Mouse (Mus musculus): ENCODE data around the gene Lrrc8b. TPM values are rescaled to one million over a fixed set of nuclear protein-coding genes. Genes with fewer than 3 reads are reported as not detected.

Gene Lrrc8b
- total and polyA plus RNA-seq, 3 experiments, result 7.4 to 14.0 TPM; not detected in 1

- no peak for DNase-seq (ENCODE audit: low read depth, low spot score)
- Histone ChIP-seq H3K4me1 (ENCODE audit: control insufficient read depth in 1 of 2, insufficient read depth in 2 of 2, low read length in 2 of 2) (peaks cover 2 to 10% of the 10 kb centered on the region in 2 experiments), H3K9ac (ENCODE audit: control insufficient read depth, low read depth, low read length, poor library complexity, severe bottlenecking) (no peak overlapping the region), H3K79me2 (ENCODE audit: control insufficient read depth, insufficient read depth, low read length, poor library complexity) (peaks cover 9% of the 10 kb centered on the region), H3K36me3 (ENCODE audit: control insufficient read depth in 1 of 2, insufficient read depth in 2 of 2, low read length in 2 of 2) (peaks cover 0 to 10% of the 10 kb centered on the region in 2 experiments; a peak in 2 of 4 replicates), H3K4me3 (ENCODE audit: control insufficient read depth in 1 of 2, insufficient read depth in 1 of 2, low read depth in 2 of 2, low read length in 2 of 2) (no peak overlapping the region), H3K27me3 (ENCODE audit: control insufficient read depth in 1 of 2, insufficient read depth in 2 of 2, low read length in 2 of 2) (no peaks in the 10 kb centered on the region), H3K27ac (ENCODE audit: control insufficient read depth, low read depth, low read length) (no peak overlapping the region), H3K9me3 (replicated peaks; ENCODE audit: insufficient read depth, low read length) (no peaks in the 10 kb centered on the region)
- TF ChIP-seq ETS1 (IDR thresholded peaks at IDR 0.05; ENCODE audit: low read depth, low read length) (no peak), SIN3A (IDR thresholded peaks at IDR 0.05; ENCODE audit: low read length) (no peak), MAZ (IDR thresholded peaks at IDR 0.05; ENCODE audit: low read depth, low read length) (no peak), KAT2A (conservative IDR thresholded peaks at IDR 0.05; ENCODE audit: low read depth, low read length) (no peak), TCF12 (IDR thresholded peaks at IDR 0.05; ENCODE audit: low read depth, low read length) (no peak), TAL1 (IDR thresholded peaks at IDR 0.05; ENCODE audit: low read length) (no peak), USF2 (IDR thresholded peaks at IDR 0.05; ENCODE audit: borderline replicate concordance in 1 of 2, insufficient read depth in 1 of 2, low read depth in 1 of 2, low read length in 2 of 2) (no peak), GATA1 (IDR thresholded peaks at IDR 0.05; ENCODE audit: low read depth, low read length) (no peak)
Observed at GRCm38 (mm10) chr5:105418851-105419250, 3.3 kb downstream of the Lrrc8b start.

- H3K9me3 ChIP-seq (replicated peaks; ENCODE audit: insufficient read depth, low read length), result no peaks in the 10 kb centered on the region
- H3K4me1 ChIP-seq (ENCODE audit: control insufficient read depth in 1 of 2, insufficient read depth in 2 of 2, low read length in 2 of 2), result no peaks in the 10 kb centered on the region; a peak in 2 of 4 replicates
- no peak overlapping the region for H3K9ac ChIP-seq (ENCODE audit: control insufficient read depth, low read depth, low read length, poor library complexity, severe bottlenecking)
- TF ChIP-seq MEF2A (IDR thresholded peaks at IDR 0.05; ENCODE audit: extremely low read depth, insufficient replicate concordance, low read depth, low read length, poor library complexity, severe bottlenecking), result no peak
- no peak for TF ChIP-seq MAZ (IDR thresholded peaks at IDR 0.05; ENCODE audit: low read depth, low read length)
- no peak for TF ChIP-seq POLR2AphosphoS5 (IDR thresholded peaks at IDR 0.05; ENCODE audit: borderline replicate concordance, low read depth, low read length)
- peaks cover 3% of the 10 kb centered on the region; the same call in 1 of the 2 replicates for H3K79me2 ChIP-seq (ENCODE audit: control insufficient read depth, insufficient read depth, low read length, poor library complexity)
- peaks cover 0 to 5% of the 10 kb centered on the region in 2 experiments; a peak in 1 of 4 replicates for H3K36me3 ChIP-seq (ENCODE audit: control insufficient read depth in 1 of 2, insufficient read depth in 2 of 2, low read length in 2 of 2)
- DNase-seq (ENCODE audit: low read depth, low spot score), result no peak
- no peaks in the 10 kb centered on the region for H3K27me3 ChIP-seq (ENCODE audit: control insufficient read depth in 1 of 2, insufficient read depth in 2 of 2, low read length in 2 of 2)
- no peak overlapping the region for H3K27ac ChIP-seq (ENCODE audit: control insufficient read depth, low read depth, low read length)
- no peak overlapping the region for H3K4me3 ChIP-seq (ENCODE audit: control insufficient read depth in 1 of 2, insufficient read depth in 1 of 2, low read depth in 2 of 2, low read length in 2 of 2)
Observed at GRCm38 (mm10) chr5:105425587-105425986, 10.0 kb downstream of the Lrrc8b start.

GRCm38 (mm10) chr5:105427326-105427725 is 11.8 kb downstream of the Lrrc8b start:
- peaks cover 0 to 5% of the 10 kb centered on the region in 2 experiments; a peak in 1 of 4 replicates for H3K36me3 ChIP-seq (ENCODE audit: control insufficient read depth in 1 of 2, insufficient read depth in 2 of 2, low read length in 2 of 2)

More at GRCm38 (mm10) chr5:105427326-105427725, 11.8 kb downstream of the Lrrc8b start:
- no peak for DNase-seq (ENCODE audit: low read depth, low spot score)
- Histone ChIP-seq H3K4me1 (ENCODE audit: control insufficient read depth in 1 of 2, insufficient read depth in 2 of 2, low read length in 2 of 2) (no peaks in the 10 kb centered on the region; a peak in 2 of 4 replicates), H3K27me3 (ENCODE audit: control insufficient read depth in 1 of 2, insufficient read depth in 2 of 2, low read length in 2 of 2) (no peaks in the 10 kb centered on the region), H3K9me3 (replicated peaks; ENCODE audit: insufficient read depth, low read length) (no peaks in the 10 kb centered on the region), H3K79me2 (ENCODE audit: control insufficient read depth, insufficient read depth, low read length, poor library complexity) (peaks cover 3% of the 10 kb centered on the region; the same call in 1 of the 2 replicates), H3K27ac (ENCODE audit: control insufficient read depth, low read depth, low read length) (no peak overlapping the region), H3K4me3 (ENCODE audit: control insufficient read depth in 1 of 2, insufficient read depth in 1 of 2, low read depth in 2 of 2, low read length in 2 of 2) (no peak overlapping the region), H3K9ac (ENCODE audit: control insufficient read depth, low read depth, low read length, poor library complexity, severe bottlenecking) (no peak overlapping the region)
- 0 out of 2 replicates have a peak, but pooled peaks have one; percentile 36 for TF ChIP-seq RCOR1 (IDR thresholded peaks at IDR 0.05; ENCODE audit: low read depth, low read length)
- TF ChIP-seq MXI1 (IDR thresholded peaks at IDR 0.05; ENCODE audit: low read depth, low read length), result no peak
